Mouse (Mus musculus) ES-Bruce4 (cell line): ENCODE results near the gene Ugt2b5.

ENCODE experiments used
- CTCF ChIP-seq: IDR thresholded peaks from one replicate; pipeline ENCODE4 v1.8.1; 2011; ENCODE audit warnings: low read depth, low read length
- POLR2A ChIP-seq: IDR thresholded peaks from one replicate; pipeline ENCODE4 v1.8.1; 2011; ENCODE audit warnings: low read length; ENCODE audit not compliant: insufficient read depth

- TF ChIP-seq CTCF (no peak), POLR2A (no peak)
These were observed 7.8 kb upstream of the Ugt2b5 start for GRCm38 (mm10) chr5:87147741-87148454.
